Mouse (Mus musculus) neutrophil, adult 65 days (primary cell): ENCODE results near the gene Lrrc7. TPM values are rescaled to one million over a fixed set of nuclear protein-coding genes. Genes with fewer than 3 reads are reported as not detected.

Experiments used
- total RNA-seq: library from RNA; stranded (reverse); gene quantifications from 2 replicates; pipeline ENCODE4 v1.2.4, GENCODE M21; 2023

Lrrc7 gene
- total RNA-seq = not detected in 2 replicates

DNA sequence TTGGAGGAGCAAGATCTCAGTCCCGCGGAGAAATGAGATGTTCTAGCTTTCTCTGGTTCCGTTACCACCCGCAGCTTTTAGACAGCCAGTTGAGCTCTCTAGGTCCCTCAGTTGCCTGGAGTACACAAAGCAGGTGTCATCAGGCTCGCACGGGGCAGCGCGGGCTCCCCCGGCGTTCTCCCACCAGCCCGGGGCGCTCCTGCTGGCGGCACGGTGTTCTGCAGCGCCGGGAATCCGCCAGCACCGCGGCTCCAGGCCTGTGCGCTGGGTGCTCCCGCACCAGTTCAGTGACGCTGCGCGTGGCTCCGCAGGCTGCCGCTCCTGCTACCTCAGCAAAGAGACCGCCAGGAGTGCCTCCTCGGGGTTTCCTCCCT, at the start of gene Lrrc7:
Lrrc7 (minus strand) TSS at position 235 of the 374 bp plus-strand sequence.

GRCm38 (mm10) chr3:158036329-158036988, 525.6 kb downstream of the Lrrc7 start, which contains the start of the genes Srsf11 and Lrrc40:
Srsf11 (minus strand) TSS chr3:158036639.
Lrrc40 (plus strand) TSS chr3:158036662.

